Mouse (Mus musculus): Measurements from ENCODE around the gene Sgpl1. TPM values are rescaled to one million over a fixed set of nuclear protein-coding genes. Genes with fewer than 3 reads are reported as not detected.

Gene Sgpl1
- 43.9 TPM for polyA plus RNA-seq (2012; fragmentation: generic; extraction: Trizol)
- long read RNA-seq, experiment 1, full-length matches to known transcripts, result 15 of 36 reads
- long read RNA-seq, experiment 1, partial matches to known transcripts, result 5 of 36 reads
- long read RNA-seq, experiment 1, other reads (novel, unspliced or antisense), result 16 of 36 reads
- long read RNA-seq, experiment 2, full-length matches to known transcripts, result 479 of 623 reads
- long read RNA-seq, experiment 2, partial matches to known transcripts, result 44 of 623 reads
- long read RNA-seq, experiment 2, other reads (novel, unspliced or antisense), result 100 of 623 reads

- peak within 1 kb of the TSS; percentile 86 for H3K4me3 ChIP-seq (ENCODE audit: insufficient read depth, poor library complexity, severe bottlenecking)
- H3K36me3 ChIP-seq (ENCODE audit: control insufficient read depth, insufficient read depth), result no peaks in the 10 kb centered on the region
- peaks cover 49% of the 10 kb centered on the region for H3K79me2 ChIP-seq (ENCODE audit: control insufficient read depth, insufficient read depth)
- peaks cover 19% of the 10 kb centered on the region for H3K79me3 ChIP-seq (ENCODE audit: low read depth)
- H3K27me3 ChIP-seq (ENCODE audit: control insufficient read depth, insufficient read depth, insufficient read length), result no peaks in the 10 kb centered on the region
- peak within 1 kb of the TSS; percentile 97 for H3ac ChIP-seq (ENCODE audit: control insufficient read depth, insufficient read length, low read depth)
- no peak for TF ChIP-seq USF1 (IDR thresholded peaks at IDR 0.05; ENCODE audit: low read depth)
- TF ChIP-seq CTCF (IDR thresholded peaks at IDR 0.05; ENCODE audit: control insufficient read depth, insufficient read depth, insufficient read length), result peak; percentile 79
- TF ChIP-seq FOSL1 (IDR thresholded peaks at IDR 0.05; ENCODE audit: insufficient read depth, low read length, poor library complexity, severe bottlenecking), result no peak
- peak; percentile 35 for TF ChIP-seq MAX (IDR thresholded peaks at IDR 0.05)
Observed at GRCm38 (mm10) chr10:61147157-61148040, at the start of gene Sgpl1. TSS of gene Sgpl1 (minus strand) at chr10:61147703.

GRCm38 (mm10) chr10:61195718-61196291 is 48.3 kb upstream of the Sgpl1 start:
- Histone ChIP-seq H3K79me3 (ENCODE audit: low read depth) (no peaks in the 10 kb centered on the region), H3K36me3 (ENCODE audit: control insufficient read depth, insufficient read depth) (no peaks in the 10 kb centered on the region), H3K4me3 (ENCODE audit: insufficient read depth, poor library complexity, severe bottlenecking) (no peak overlapping the region), H3K79me2 (ENCODE audit: control insufficient read depth, insufficient read depth) (no peaks in the 10 kb centered on the region), H3ac (ENCODE audit: control insufficient read depth, insufficient read length, low read depth) (no peak overlapping the region), H3K27me3 (ENCODE audit: control insufficient read depth, insufficient read depth, insufficient read length) (no peaks in the 10 kb centered on the region)
- TF ChIP-seq MYOG (IDR thresholded peaks at IDR 0.05; ENCODE audit: control insufficient read depth, extremely low read depth, insufficient read length) (no peak), CTCF (IDR thresholded peaks at IDR 0.05; ENCODE audit: control insufficient read depth, insufficient read depth, insufficient read length) (no peak), USF1 (IDR thresholded peaks at IDR 0.05; ENCODE audit: low read depth) (no peak), FOSL1 (IDR thresholded peaks at IDR 0.05; ENCODE audit: insufficient read depth, low read length, poor library complexity, severe bottlenecking) (no peak), MAX (IDR thresholded peaks at IDR 0.05) (no peak), MYOD1 (IDR thresholded peaks at IDR 0.05; ENCODE audit: control insufficient read depth, insufficient read length, low read depth) (no peak), CEBPB (IDR thresholded peaks at IDR 0.05; ENCODE audit: low read depth) (no peak)

- no peaks in the 10 kb centered on the region for H3K36me3 ChIP-seq (ENCODE audit: control insufficient read depth, insufficient read depth)
- no peak overlapping the region for H3K4me3 ChIP-seq (ENCODE audit: insufficient read depth, poor library complexity, severe bottlenecking)
- no peaks in the 10 kb centered on the region for H3K27me3 ChIP-seq (ENCODE audit: control insufficient read depth, insufficient read depth, insufficient read length)
- H3K79me3 ChIP-seq (ENCODE audit: low read depth), result no peaks in the 10 kb centered on the region
- no peak overlapping the region for H3ac ChIP-seq (ENCODE audit: control insufficient read depth, insufficient read length, low read depth)
- no peak for TF ChIP-seq CTCF (IDR thresholded peaks at IDR 0.05; ENCODE audit: control insufficient read depth, insufficient read depth, insufficient read length)
- TF ChIP-seq MYOD1 (IDR thresholded peaks at IDR 0.05; ENCODE audit: control insufficient read depth, insufficient read length, low read depth), result no peak
- TF ChIP-seq USF1 (IDR thresholded peaks at IDR 0.05; ENCODE audit: low read depth), result no peak
- no peak for TF ChIP-seq FOSL1 (IDR thresholded peaks at IDR 0.05; ENCODE audit: insufficient read depth, low read length, poor library complexity, severe bottlenecking)
- TF ChIP-seq MAX (IDR thresholded peaks at IDR 0.05), result no peak
- no peak for TF ChIP-seq MYOG (IDR thresholded peaks at IDR 0.05; ENCODE audit: control insufficient read depth, extremely low read depth, insufficient read length)
- no peak for TF ChIP-seq CEBPB (IDR thresholded peaks at IDR 0.05; ENCODE audit: low read depth)
- no peaks in the 10 kb centered on the region for H3K79me2 ChIP-seq (ENCODE audit: control insufficient read depth, insufficient read depth)
Observed at GRCm38 (mm10) chr10:61195216-61195615, 47.7 kb upstream of the Sgpl1 start.

GRCm38 (mm10) chr10:61194611-61195010 is 47.1 kb upstream of the Sgpl1 start:
- no peaks in the 10 kb centered on the region for H3K79me2 ChIP-seq (ENCODE audit: control insufficient read depth, insufficient read depth)
- no peaks in the 10 kb centered on the region for H3K36me3 ChIP-seq (ENCODE audit: control insufficient read depth, insufficient read depth)
- no peaks in the 10 kb centered on the region for H3K27me3 ChIP-seq (ENCODE audit: control insufficient read depth, insufficient read depth, insufficient read length)
- H3K4me3 ChIP-seq (ENCODE audit: insufficient read depth, poor library complexity, severe bottlenecking), result no peak overlapping the region
- TF ChIP-seq FOSL1 (IDR thresholded peaks at IDR 0.05; ENCODE audit: insufficient read depth, low read length, poor library complexity, severe bottlenecking) (no peak), USF1 (IDR thresholded peaks at IDR 0.05; ENCODE audit: low read depth) (no peak)
- H3K79me3 ChIP-seq (ENCODE audit: low read depth), result no peaks in the 10 kb centered on the region
- no peak overlapping the region for H3ac ChIP-seq (ENCODE audit: control insufficient read depth, insufficient read length, low read depth)

- TF ChIP-seq CTCF (IDR thresholded peaks at IDR 0.05; ENCODE audit: control insufficient read depth, insufficient read depth, insufficient read length) (no peak), CEBPB (IDR thresholded peaks at IDR 0.05; ENCODE audit: low read depth) (no peak), MAX (IDR thresholded peaks at IDR 0.05) (no peak), MYOG (IDR thresholded peaks at IDR 0.05; ENCODE audit: control insufficient read depth, extremely low read depth, insufficient read length) (no peak), FOSL1 (IDR thresholded peaks at IDR 0.05; ENCODE audit: insufficient read depth, low read length, poor library complexity, severe bottlenecking) (no peak), USF1 (IDR thresholded peaks at IDR 0.05; ENCODE audit: low read depth) (no peak), MYOD1 (IDR thresholded peaks at IDR 0.05; ENCODE audit: control insufficient read depth, insufficient read length, low read depth) (no peak)
- H3ac ChIP-seq (ENCODE audit: control insufficient read depth, insufficient read length, low read depth), result no peak overlapping the region
- no peaks in the 10 kb centered on the region for H3K79me2 ChIP-seq (ENCODE audit: control insufficient read depth, insufficient read depth)
Observed at GRCm38 (mm10) chr10:61188010-61188409, 40.5 kb upstream of the Sgpl1 start.

More at GRCm38 (mm10) chr10:61188010-61188409, 40.5 kb upstream of the Sgpl1 start:
- Histone ChIP-seq H3K36me3 (ENCODE audit: control insufficient read depth, insufficient read depth) (no peaks in the 10 kb centered on the region), H3K4me3 (ENCODE audit: insufficient read depth, poor library complexity, severe bottlenecking) (no peak overlapping the region), H3K79me3 (ENCODE audit: low read depth) (no peaks in the 10 kb centered on the region), H3K27me3 (ENCODE audit: control insufficient read depth, insufficient read depth, insufficient read length) (no peaks in the 10 kb centered on the region)

Measured in C2C12 (cell line).